Mouse (Mus musculus): Measurements from ENCODE around the gene Slc22a8. TPM values are rescaled to one million over a fixed set of nuclear protein-coding genes. Genes with fewer than 3 reads are reported as not detected.

The Slc22a8 gene
- not detected for polyA plus RNA-seq (2017; shearing (Covaris generic))

GRCm38 (mm10) chr19:8590954-8591353 lies at the start of gene Slc22a8:
Gene Slc22a8 (plus strand): TSS chr19:8591254.

GRCm38 (mm10) chr19:8617904-8618303 lies 26.9 kb downstream of the Slc22a8 start, which contains the start of gene Slc22a6:
Gene Slc22a6 (plus strand): TSS chr19:8618039.

Other genes starting within 250 kb of the Slc22a8 start
- not detected for gene Slc22a30, start 186.1 kb upstream of the Slc22a8 start, polyA plus RNA-seq (2017; shearing (Covaris generic))
- not detected for gene Slc22a6, start 26.8 kb downstream of the Slc22a8 start, polyA plus RNA-seq (2017; shearing (Covaris generic))
- not detected for gene Chrm1, start 72.5 kb downstream of the Slc22a8 start, polyA plus RNA-seq (2017; shearing (Covaris generic))
- gene Slc3a2, start 132.1 kb downstream of the Slc22a8 start, polyA plus RNA-seq (2017; shearing (Covaris generic)) = 89.7 TPM
- gene Wdr74, start 144.6 kb downstream of the Slc22a8 start, polyA plus RNA-seq (2017; shearing (Covaris generic)) = 107 TPM
- gene 1700092M07Rik, start 149.5 kb downstream of the Slc22a8 start, polyA plus RNA-seq (2017; shearing (Covaris generic)) = 1.3 TPM
- 183 TPM for gene Stx5a, start 150.2 kb downstream of the Slc22a8 start, polyA plus RNA-seq (2017; shearing (Covaris generic))
- gene Nxf1, start 165.8 kb downstream of the Slc22a8 start, polyA plus RNA-seq (2017; shearing (Covaris generic)) = 267 TPM
- 114 TPM for gene Tmem223, start 179.7 kb downstream of the Slc22a8 start, polyA plus RNA-seq (2017; shearing (Covaris generic))
- 189 TPM for gene Tmem179b, start 183.2 kb downstream of the Slc22a8 start, polyA plus RNA-seq (2017; shearing (Covaris generic))
- gene Taf6l, start 195.2 kb downstream of the Slc22a8 start, polyA plus RNA-seq (2017; shearing (Covaris generic)) = 4.1 TPM
- 194 TPM for gene Polr2g, start 207.3 kb downstream of the Slc22a8 start, polyA plus RNA-seq (2017; shearing (Covaris generic))
- 4.8 TPM for gene Zbtb3, start 211.3 kb downstream of the Slc22a8 start, polyA plus RNA-seq (2017; shearing (Covaris generic))
- gene Ttc9c, start 228.1 kb downstream of the Slc22a8 start, polyA plus RNA-seq (2017; shearing (Covaris generic)) = 52.7 TPM
- gene Hnrnpul2, start 228.8 kb downstream of the Slc22a8 start, polyA plus RNA-seq (2017; shearing (Covaris generic)) = 5.2 TPM
- not detected for gene AC129217.1, start 238.5 kb downstream of the Slc22a8 start, polyA plus RNA-seq (2017; shearing (Covaris generic))
- 120 TPM for gene Bscl2, start 246.2 kb downstream of the Slc22a8 start, polyA plus RNA-seq (2017; shearing (Covaris generic))
- 0.36 TPM for gene Gng3, start 247.9 kb downstream of the Slc22a8 start, polyA plus RNA-seq (2017; shearing (Covaris generic))